Mouse (Mus musculus) olfactory bulb, adult 2 months (tissue): ENCODE measurements around the gene Cybb.

Source experiments
- CTCF ChIP-seq: fragments of 200-500 bp; IDR thresholded peaks from 2 replicates; pipeline ENCODE4 v1.5.1; 2012; ENCODE audit warnings: low read depth, mild to moderate bottlenecking, low read length, moderate library complexity; ENCODE audit not compliant: insufficient read depth
- POLR2A ChIP-seq: fragments of 200-500 bp; IDR thresholded peaks from 2 replicates; pipeline ENCODE4 v1.6.1; 2012; ENCODE audit warnings: mild to moderate bottlenecking, low read depth, low read length, moderate library complexity; ENCODE audit not compliant: insufficient read depth

DNA sequence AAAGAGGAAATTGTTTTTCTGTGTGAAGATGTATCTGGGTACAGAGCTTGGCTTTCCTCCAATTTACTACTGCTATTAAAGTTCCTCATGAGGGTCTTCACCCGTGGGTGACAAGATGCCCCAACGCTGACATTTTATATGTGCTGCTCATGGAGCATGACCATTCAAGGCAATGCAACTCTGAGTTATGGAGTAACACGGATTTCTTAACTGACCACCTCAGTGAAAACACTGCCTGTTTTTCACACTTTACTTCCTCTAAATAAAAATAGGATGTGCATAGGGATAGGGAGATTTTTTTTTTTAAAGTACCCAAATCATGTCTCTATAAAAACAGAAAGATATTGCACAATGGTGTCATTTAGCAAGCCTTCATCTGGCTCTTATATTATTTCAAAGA lies 24.9 kb downstream of the Cybb start:
- TF ChIP-seq CTCF (no peak), POLR2A (no peak)
